Mouse (Mus musculus): ENCODE data around the gene Abca9. TPM values are rescaled to one million over a fixed set of nuclear protein-coding genes. Genes with fewer than 3 reads are reported as not detected.

The Abca9 gene
- polyA plus RNA-seq, 1 experiment from 2014 or later: 1.2 TPM

DNA sequence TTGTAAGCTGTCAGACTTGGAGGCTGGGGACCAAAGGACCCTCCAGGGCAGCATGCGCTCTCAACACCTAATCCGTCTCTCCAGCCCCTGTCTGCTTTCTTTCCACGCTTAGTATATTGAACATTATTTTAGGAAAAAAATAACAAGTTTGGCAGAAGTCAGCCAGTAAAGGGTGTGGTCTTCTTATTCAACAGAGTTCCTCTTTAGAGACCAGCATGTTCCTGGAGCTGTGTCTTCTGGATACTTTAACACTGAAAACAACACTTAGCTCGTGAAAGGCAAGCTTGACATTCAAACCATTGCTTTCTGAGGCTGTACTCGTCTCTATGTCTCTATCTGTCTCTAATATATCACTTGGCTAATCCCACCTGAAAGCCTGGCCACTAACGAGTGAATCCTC, 10.9 kb downstream of the Abca9 start:
- H3K9ac ChIP-seq (ENCODE audit: low read depth, low read length): no peak overlapping the region
- H3K36me3 ChIP-seq (ENCODE audit: control insufficient read depth, insufficient read depth, low read length): no peaks in the 10 kb centered on the region
- 66% methylated on average over 6 of the region's 6 CpGs for WGBS
- H3K27me3 ChIP-seq (ENCODE audit: control insufficient read depth, insufficient read depth, low read length): no peaks in the 10 kb centered on the region
- H3K9me3 ChIP-seq (ENCODE audit: control insufficient read depth, low read length): no peaks in the 10 kb centered on the region
- H3K4me3 ChIP-seq (ENCODE audit: low read length): no peak overlapping the region
- H3K4me1 ChIP-seq (ENCODE audit: control insufficient read depth, insufficient read depth, low read length): no peaks in the 10 kb centered on the region
- ATAC-seq (ENCODE audit: low FRiP score, low TSS enrichment): no peak
- H3K4me2 ChIP-seq (replicated peaks; ENCODE audit: low read depth, low read length): no peak overlapping the region
- no peak overlapping the region for H3K27ac ChIP-seq (ENCODE audit: low read depth, low read length)

DNA sequence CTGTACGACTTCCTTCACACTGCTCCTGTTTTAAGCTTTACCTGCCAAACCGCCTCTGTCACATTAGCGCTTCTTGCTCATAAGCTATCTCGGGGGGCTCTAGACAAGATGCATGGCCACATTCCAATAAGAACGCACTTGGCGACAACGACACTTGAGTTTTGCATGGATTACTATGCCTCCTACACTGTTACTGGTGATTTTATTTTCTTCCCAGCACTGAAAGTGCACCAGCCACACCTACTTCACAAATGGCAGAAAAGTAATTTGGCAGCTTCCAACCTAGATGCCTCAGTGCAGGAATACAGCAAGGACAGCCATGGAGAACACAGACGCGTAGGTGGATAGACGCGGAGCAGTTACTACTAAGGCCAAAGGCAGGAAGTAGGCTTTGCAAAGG, 12.0 kb downstream of the Abca9 start:
- H3K4me1 ChIP-seq (ENCODE audit: control insufficient read depth, insufficient read depth, low read length): no peaks in the 10 kb centered on the region
- ATAC-seq (ENCODE audit: low FRiP score, low TSS enrichment): no peak
- no peak overlapping the region for H3K4me2 ChIP-seq (replicated peaks; ENCODE audit: low read depth, low read length)
- WGBS: 95% methylated on average over 11 of the region's 11 CpGs
- no peak overlapping the region for H3K9ac ChIP-seq (ENCODE audit: low read depth, low read length)
- no peak overlapping the region for H3K4me3 ChIP-seq (ENCODE audit: low read length)
- no peaks in the 10 kb centered on the region for H3K27me3 ChIP-seq (ENCODE audit: control insufficient read depth, insufficient read depth, low read length)
- H3K9me3 ChIP-seq (ENCODE audit: control insufficient read depth, low read length): no peaks in the 10 kb centered on the region
- H3K36me3 ChIP-seq (ENCODE audit: control insufficient read depth, insufficient read depth, low read length): no peaks in the 10 kb centered on the region
- H3K27ac ChIP-seq (ENCODE audit: low read depth, low read length): no peak overlapping the region

- Histone ChIP-seq H3K27ac (ENCODE audit: low read depth, low read length) (no peak overlapping the region), H3K4me1 (ENCODE audit: control insufficient read depth, insufficient read depth, low read length) (no peaks in the 10 kb centered on the region), H3K27me3 (ENCODE audit: control insufficient read depth, insufficient read depth, low read length) (no peaks in the 10 kb centered on the region), H3K4me2 (replicated peaks; ENCODE audit: low read depth, low read length) (no peak overlapping the region), H3K4me3 (ENCODE audit: low read length) (no peak overlapping the region), H3K36me3 (ENCODE audit: control insufficient read depth, insufficient read depth, low read length) (no peaks in the 10 kb centered on the region), H3K9me3 (ENCODE audit: control insufficient read depth, low read length) (no peaks in the 10 kb centered on the region), H3K9ac (ENCODE audit: low read depth, low read length) (no peak overlapping the region)
- no peak for ATAC-seq (ENCODE audit: low FRiP score, low TSS enrichment)
- 93% methylated on average over 5 of the region's 5 CpGs for WGBS
These were observed 20.4 kb downstream of the Abca9 start for GRCm38 (mm10) chr11:110147640-110148039.

GRCm38 (mm10) chr11:110145421-110145820, 22.6 kb downstream of the Abca9 start:
- Histone ChIP-seq H3K4me2 (replicated peaks; ENCODE audit: low read depth, low read length) (no peak overlapping the region), H3K36me3 (ENCODE audit: control insufficient read depth, insufficient read depth, low read length) (no peaks in the 10 kb centered on the region), H3K27ac (ENCODE audit: low read depth, low read length) (no peak overlapping the region), H3K4me3 (ENCODE audit: low read length) (no peak overlapping the region), H3K27me3 (ENCODE audit: control insufficient read depth, insufficient read depth, low read length) (no peaks in the 10 kb centered on the region), H3K9me3 (ENCODE audit: control insufficient read depth, low read length) (no peaks in the 10 kb centered on the region), H3K9ac (ENCODE audit: low read depth, low read length) (no peak overlapping the region), H3K4me1 (ENCODE audit: control insufficient read depth, insufficient read depth, low read length) (no peaks in the 10 kb centered on the region)
- ATAC-seq (ENCODE audit: low FRiP score, low TSS enrichment): no peak
- WGBS: 85% methylated on average over 11 of the region's 11 CpGs

GRCm38 (mm10) chr11:110130760-110131159, 37.2 kb downstream of the Abca9 start:
- no peak overlapping the region for H3K4me3 ChIP-seq (ENCODE audit: low read length)
- no peaks in the 10 kb centered on the region for H3K36me3 ChIP-seq (ENCODE audit: control insufficient read depth, insufficient read depth, low read length)
- no peak for ATAC-seq (ENCODE audit: low FRiP score, low TSS enrichment)
- no peaks in the 10 kb centered on the region for H3K27me3 ChIP-seq (ENCODE audit: control insufficient read depth, insufficient read depth, low read length)
- no peak overlapping the region for H3K27ac ChIP-seq (ENCODE audit: low read depth, low read length)
- H3K9me3 ChIP-seq (ENCODE audit: control insufficient read depth, low read length): no peaks in the 10 kb centered on the region
- H3K4me1 ChIP-seq (ENCODE audit: control insufficient read depth, insufficient read depth, low read length): no peaks in the 10 kb centered on the region
- H3K9ac ChIP-seq (ENCODE audit: low read depth, low read length): no peak overlapping the region
- no peak overlapping the region for H3K4me2 ChIP-seq (replicated peaks; ENCODE audit: low read depth, low read length)
- WGBS: 82% methylated on average over 5 of the region's 5 CpGs

- Histone ChIP-seq H3K36me3 (ENCODE audit: control insufficient read depth, insufficient read depth, low read length) (no peaks in the 10 kb centered on the region), H3K4me1 (ENCODE audit: control insufficient read depth, insufficient read depth, low read length) (no peaks in the 10 kb centered on the region), H3K27ac (ENCODE audit: low read depth, low read length) (no peak overlapping the region), H3K27me3 (ENCODE audit: control insufficient read depth, insufficient read depth, low read length) (no peaks in the 10 kb centered on the region), H3K4me3 (ENCODE audit: low read length) (no peak overlapping the region), H3K9me3 (ENCODE audit: control insufficient read depth, low read length) (no peaks in the 10 kb centered on the region), H3K4me2 (replicated peaks; ENCODE audit: low read depth, low read length) (no peak overlapping the region), H3K9ac (ENCODE audit: low read depth, low read length) (no peak overlapping the region)
- no peak for ATAC-seq (ENCODE audit: low FRiP score, low TSS enrichment)
- 79% methylated on average over 4 of the region's 4 CpGs for WGBS
These were observed 56.9 kb downstream of the Abca9 start for GRCm38 (mm10) chr11:110111137-110111536.

DNA sequence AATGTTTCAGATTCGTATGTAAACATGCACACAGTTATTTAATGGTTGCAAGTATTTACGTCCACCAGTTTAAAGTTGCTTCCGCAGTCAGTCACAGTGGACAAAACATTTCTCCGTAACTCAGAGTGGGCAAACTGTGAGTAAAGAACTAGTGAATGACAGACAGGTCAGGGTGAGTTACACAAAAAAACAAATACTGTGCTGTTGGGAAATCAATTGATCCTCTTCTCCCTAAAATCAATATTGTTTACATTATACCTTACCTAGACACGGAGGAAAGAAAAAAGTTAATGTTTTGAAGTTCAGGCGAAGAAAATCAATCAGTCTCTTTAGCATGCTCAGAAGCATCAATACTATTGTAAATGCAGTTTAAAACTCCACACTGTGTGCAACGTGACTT, 66.6 kb downstream of the Abca9 start:
- no peaks in the 10 kb centered on the region for H3K36me3 ChIP-seq (ENCODE audit: control insufficient read depth, insufficient read depth, low read length)
- H3K4me3 ChIP-seq (ENCODE audit: low read length): no peak overlapping the region
- 84% methylated on average over 7 of the region's 7 CpGs for WGBS
- H3K27ac ChIP-seq (ENCODE audit: low read depth, low read length): no peak overlapping the region
- no peak for ATAC-seq (ENCODE audit: low FRiP score, low TSS enrichment)
- no peaks in the 10 kb centered on the region for H3K27me3 ChIP-seq (ENCODE audit: control insufficient read depth, insufficient read depth, low read length)
- no peak overlapping the region for H3K9ac ChIP-seq (ENCODE audit: low read depth, low read length)
- no peak overlapping the region for H3K4me2 ChIP-seq (replicated peaks; ENCODE audit: low read depth, low read length)
- H3K9me3 ChIP-seq (ENCODE audit: control insufficient read depth, low read length): no peaks in the 10 kb centered on the region
- H3K4me1 ChIP-seq (ENCODE audit: control insufficient read depth, insufficient read depth, low read length): no peaks in the 10 kb centered on the region

GRCm38 (mm10) chr11:110098901-110099300, 69.1 kb downstream of the Abca9 start:
- ATAC-seq (ENCODE audit: low FRiP score, low TSS enrichment): no peak
- no peak overlapping the region for H3K4me3 ChIP-seq (ENCODE audit: low read length)
- H3K9ac ChIP-seq (ENCODE audit: low read depth, low read length): no peak overlapping the region
- H3K4me1 ChIP-seq (ENCODE audit: control insufficient read depth, insufficient read depth, low read length): no peaks in the 10 kb centered on the region
- no peak overlapping the region for H3K4me2 ChIP-seq (replicated peaks; ENCODE audit: low read depth, low read length)
- 87% methylated on average over 4 of the region's 4 CpGs for WGBS
- H3K27me3 ChIP-seq (ENCODE audit: control insufficient read depth, insufficient read depth, low read length): no peaks in the 10 kb centered on the region
- no peak overlapping the region for H3K27ac ChIP-seq (ENCODE audit: low read depth, low read length)
- H3K36me3 ChIP-seq (ENCODE audit: control insufficient read depth, insufficient read depth, low read length): no peaks in the 10 kb centered on the region
- H3K9me3 ChIP-seq (ENCODE audit: control insufficient read depth, low read length): no peaks in the 10 kb centered on the region

DNA sequence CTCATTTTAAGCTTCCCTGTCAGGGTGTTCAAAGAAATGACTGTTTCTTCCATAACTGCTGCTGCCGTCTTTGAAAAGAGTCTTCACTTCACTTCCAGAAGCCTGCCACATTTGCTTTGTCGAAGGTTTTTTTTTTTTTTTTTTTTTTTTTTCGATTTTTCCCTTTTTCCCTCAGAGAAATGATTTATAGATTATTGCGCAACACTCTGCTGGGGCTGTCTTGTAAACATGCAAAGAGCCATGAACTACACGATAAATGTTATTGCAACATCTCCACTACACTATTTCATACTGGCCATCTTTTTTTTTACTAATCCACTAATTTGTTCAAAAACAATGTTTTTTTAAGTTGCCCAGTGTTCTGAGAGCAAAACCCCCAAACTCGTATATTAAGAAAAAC, 70.5 kb downstream of the Abca9 start:
- H3K9me3 ChIP-seq (ENCODE audit: control insufficient read depth, low read length): no peaks in the 10 kb centered on the region
- no peak overlapping the region for H3K4me2 ChIP-seq (replicated peaks; ENCODE audit: low read depth, low read length)
- H3K9ac ChIP-seq (ENCODE audit: low read depth, low read length): no peak overlapping the region
- H3K27me3 ChIP-seq (ENCODE audit: control insufficient read depth, insufficient read depth, low read length): no peaks in the 10 kb centered on the region
- no peak overlapping the region for H3K4me3 ChIP-seq (ENCODE audit: low read length)
- H3K27ac ChIP-seq (ENCODE audit: low read depth, low read length): no peak overlapping the region
- no peaks in the 10 kb centered on the region for H3K36me3 ChIP-seq (ENCODE audit: control insufficient read depth, insufficient read depth, low read length)
- ATAC-seq (ENCODE audit: low FRiP score, low TSS enrichment): no peak
- no peaks in the 10 kb centered on the region for H3K4me1 ChIP-seq (ENCODE audit: control insufficient read depth, insufficient read depth, low read length)
- 66% methylated on average over 6 of the region's 6 CpGs for WGBS

DNA sequence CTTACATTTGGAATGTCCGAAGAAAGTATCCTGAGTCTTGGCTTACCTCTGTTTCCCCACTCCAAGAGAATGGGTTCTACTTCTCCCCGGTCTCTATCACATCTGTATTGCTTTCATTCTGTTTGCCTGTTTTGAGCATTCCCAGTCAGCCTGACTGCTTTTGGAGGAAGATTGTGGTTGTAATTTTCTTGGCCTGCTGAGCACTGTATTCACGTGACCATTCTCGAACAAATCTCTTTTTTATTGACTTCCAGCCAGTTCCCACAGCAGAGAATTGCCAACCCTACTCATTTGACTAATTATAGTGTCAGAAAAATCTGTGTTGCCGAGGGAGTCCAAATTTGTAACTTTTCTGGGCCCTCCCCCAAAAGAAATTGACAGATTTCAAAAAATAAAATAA, 72.1 kb downstream of the Abca9 start, which contains the start of gene Abca8a:
Gene Abca8a (minus strand): TSS at position 121 of the 400 bp plus-strand sequence.
- 81% methylated on average over 5 of the region's 5 CpGs for WGBS
- no peaks in the 10 kb centered on the region for H3K9me3 ChIP-seq (ENCODE audit: control insufficient read depth, low read length)
- no peak for ATAC-seq (ENCODE audit: low FRiP score, low TSS enrichment)
- H3K27ac ChIP-seq (ENCODE audit: low read depth, low read length): no peak within 1 kb of the TSS
- H3K4me2 ChIP-seq (replicated peaks; ENCODE audit: low read depth, low read length): no peak within 1 kb of the TSS
- no peaks in the 10 kb centered on the region for H3K27me3 ChIP-seq (ENCODE audit: control insufficient read depth, insufficient read depth, low read length)
- H3K4me1 ChIP-seq (ENCODE audit: control insufficient read depth, insufficient read depth, low read length): no peaks in the 10 kb centered on the region
- H3K9ac ChIP-seq (ENCODE audit: low read depth, low read length): no peak within 1 kb of the TSS
- H3K36me3 ChIP-seq (ENCODE audit: control insufficient read depth, insufficient read depth, low read length): no peaks in the 10 kb centered on the region
- H3K4me3 ChIP-seq (ENCODE audit: low read length): no peak within 1 kb of the TSS

Data from kidney, embryonic 14.5 days (tissue).